Mouse (Mus musculus): ENCODE measurements at regions not wholly inside any gene's neighbourhood (a gene's known extent, or its start where the extent isn't known, plus 50 kb on each side); places are given as distances from the start of the nearest gene placed in this dataset.
"Not testable (repeated sequence)": the region's sequence is repeated elsewhere in the genome, so short reads cannot be mapped to it uniquely, and the experiment has no call there.

DNA sequence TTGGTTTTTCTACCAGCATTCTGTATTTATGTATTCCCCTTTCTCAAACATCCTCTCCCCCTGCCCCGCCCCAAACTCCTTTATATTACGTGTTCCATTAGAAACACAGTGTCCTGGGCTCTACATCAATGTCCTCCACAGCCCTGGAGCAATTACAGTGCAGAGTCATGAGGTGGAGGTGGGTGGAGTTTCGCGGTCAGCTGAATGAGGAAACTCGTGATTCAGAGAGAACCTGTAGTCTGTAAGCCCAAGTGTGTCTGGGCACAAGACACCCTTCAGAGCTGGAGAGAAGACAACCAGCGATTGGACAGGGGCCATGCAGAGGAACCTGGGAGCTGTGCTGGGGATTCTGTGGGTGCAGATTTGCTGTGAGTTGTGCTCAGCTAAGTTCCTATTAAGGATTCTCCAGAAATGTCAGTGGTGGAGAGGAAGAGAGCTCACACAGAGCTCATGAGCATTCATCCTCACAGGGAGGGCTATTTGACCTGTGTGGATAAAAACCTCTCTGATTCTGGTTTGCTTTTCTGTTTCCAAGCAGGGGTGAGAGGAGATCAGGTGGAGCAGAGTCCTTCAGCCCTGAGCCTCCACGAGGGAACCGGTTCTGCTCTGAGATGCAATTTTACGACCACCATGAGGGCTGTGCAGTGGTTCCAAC, 570.4 kb downstream of the Dad1 start:
- DNase-seq: not testable (repeated sequence)

DNA sequence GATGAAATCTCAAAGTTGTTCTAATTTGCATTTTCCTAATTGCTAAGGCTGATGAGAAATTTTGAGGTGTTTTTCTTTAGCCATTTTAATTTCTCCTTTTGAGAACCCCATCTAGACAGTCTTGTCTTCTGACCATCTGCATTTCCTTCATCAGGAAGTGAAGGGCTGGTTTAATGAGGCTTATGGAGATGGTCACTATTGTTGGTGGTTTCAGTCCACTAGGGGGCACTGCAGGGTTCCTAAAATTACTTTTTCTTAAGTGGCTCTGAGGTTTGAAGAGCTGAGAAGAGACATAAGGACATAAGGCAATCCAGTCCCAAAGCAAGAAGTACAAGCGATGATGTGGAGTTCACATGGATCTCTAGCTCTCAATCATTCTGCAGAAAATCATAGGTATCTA, 571.2 kb downstream of the Dad1 start:
- not testable (repeated sequence) for DNase-seq

DNA sequence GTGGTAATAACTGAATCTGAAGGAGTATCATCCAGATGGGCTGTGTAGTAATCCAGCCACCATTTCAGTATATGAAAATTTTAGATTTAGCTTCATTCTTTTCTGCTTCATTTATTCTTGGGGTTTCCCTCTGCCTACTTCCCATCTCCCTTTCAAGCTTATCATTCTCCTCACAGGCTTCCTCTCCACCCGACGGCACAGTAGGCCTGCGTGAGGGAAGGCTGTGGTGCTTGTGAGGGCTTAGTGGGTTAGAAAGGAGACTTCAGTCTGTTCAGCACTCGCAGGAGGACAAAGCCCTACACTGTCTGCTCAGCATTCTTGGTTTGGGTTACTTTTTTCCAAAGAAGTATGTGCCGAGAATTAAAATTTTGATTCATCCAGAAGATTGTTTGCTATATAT, 572.6 kb downstream of the Dad1 start:
- not testable (repeated sequence) for DNase-seq

DNA sequence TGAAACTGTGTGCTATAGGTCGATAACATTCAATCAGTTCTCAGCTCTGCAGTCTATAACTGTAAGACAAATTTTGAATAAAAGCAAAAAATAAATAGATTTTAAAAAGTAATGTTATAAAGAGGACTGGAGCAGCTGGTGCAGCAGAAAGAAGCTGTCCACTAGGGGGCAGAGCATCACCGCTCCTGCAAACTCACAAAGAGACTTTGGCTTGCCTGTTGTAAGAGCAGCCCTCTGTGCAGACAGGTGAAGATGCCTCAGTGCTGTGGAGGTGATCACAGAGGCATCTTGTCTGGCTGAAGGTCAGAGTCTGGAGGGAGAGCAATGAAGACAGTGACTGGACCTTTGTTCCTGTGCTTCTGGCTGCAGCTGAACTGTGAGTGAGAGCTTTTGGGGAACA, 588.2 kb downstream of the Dad1 start:
- DNase-seq: not testable (repeated sequence)

DNA sequence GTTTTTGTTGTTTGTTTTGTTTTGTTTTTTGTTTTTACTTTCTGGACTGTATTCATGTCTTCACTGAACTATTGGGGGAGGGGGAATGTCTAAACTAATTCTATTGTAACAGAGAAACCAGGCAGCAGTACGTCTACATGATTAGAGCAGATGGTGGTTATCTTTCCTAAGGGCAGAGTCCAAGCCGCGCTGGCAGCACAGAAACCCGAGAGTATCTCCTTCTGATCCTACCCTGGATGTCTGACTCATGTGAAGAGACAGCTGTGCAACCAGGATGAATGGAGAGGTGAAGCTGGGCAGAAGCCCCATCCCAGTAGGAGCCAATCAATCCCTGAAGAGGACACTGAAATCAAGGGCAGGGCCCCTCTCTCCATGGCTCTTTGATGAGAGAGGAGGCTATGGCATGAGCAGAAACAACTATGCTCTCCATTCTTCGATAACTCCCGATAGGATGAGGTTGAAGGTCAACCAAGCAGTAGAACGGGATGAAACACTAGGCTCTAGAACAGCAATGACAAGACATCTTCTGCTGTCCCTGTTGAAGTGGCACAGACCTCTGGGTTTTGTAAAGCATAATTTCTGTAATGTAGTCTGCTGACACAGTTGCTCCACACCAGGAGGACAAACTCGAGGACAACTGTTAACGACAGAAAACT, 591.1 kb downstream of the Dad1 start:
- not testable (repeated sequence) for DNase-seq

DNA sequence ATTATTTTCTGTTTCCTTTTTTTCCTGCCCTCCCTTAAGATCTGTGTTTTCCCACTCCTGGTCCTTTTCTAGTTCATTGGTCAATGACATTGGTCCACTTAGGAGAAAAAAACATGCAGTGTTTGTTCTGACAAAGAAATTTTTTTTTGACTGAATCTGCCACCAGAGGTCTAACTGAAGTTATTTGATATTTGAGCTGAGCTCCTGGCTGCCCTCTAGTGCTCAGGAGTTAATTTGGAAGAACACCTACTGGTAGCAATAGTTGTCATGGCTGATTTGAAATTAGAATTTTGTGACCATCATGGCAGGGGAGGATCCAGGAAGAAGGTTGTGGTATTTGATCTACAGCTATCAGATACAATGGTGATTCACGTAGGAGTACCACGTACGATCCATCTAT, 599.2 kb downstream of the Dad1 start:
- DNase-seq: not testable (repeated sequence)

DNA sequence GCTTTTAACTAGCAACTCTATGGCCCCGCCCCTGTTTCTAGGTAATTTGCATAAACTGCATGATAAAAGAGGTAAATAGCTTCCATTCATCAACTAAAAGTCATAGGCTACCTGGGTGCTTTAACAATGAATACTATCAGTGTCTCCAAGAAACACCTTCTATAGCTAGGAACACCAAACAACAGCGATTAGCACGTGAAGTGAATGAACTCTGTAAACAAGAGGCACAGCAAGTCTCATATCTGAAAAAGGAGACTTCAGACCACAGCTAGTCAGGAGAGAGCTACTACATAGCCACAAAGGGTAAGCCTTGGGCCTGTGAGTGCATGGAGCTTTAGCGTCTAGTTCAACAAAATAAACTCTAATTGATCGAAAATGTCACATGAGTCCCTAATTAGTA, 602.8 kb downstream of the Dad1 start:
- DNase-seq: not testable (repeated sequence)

DNA sequence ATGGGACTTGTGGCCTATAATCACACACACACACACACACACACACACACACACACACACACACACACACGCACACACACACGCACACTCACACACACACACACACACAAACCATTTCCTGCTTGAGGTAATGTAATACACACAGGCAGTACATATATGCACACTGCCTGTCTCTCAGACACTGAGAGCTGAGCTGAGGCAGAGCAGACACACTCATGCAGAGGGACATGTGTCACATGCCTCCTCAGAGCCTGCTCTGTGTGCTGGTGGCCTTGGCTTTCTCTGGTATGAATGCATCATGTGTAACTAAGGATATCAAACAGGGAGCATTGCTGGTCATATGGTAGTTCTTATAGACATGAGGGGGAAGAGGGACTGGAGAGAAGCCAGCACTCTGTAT, 604.7 kb downstream of the Dad1 start:
- not testable (repeated sequence) for DNase-seq

DNA sequence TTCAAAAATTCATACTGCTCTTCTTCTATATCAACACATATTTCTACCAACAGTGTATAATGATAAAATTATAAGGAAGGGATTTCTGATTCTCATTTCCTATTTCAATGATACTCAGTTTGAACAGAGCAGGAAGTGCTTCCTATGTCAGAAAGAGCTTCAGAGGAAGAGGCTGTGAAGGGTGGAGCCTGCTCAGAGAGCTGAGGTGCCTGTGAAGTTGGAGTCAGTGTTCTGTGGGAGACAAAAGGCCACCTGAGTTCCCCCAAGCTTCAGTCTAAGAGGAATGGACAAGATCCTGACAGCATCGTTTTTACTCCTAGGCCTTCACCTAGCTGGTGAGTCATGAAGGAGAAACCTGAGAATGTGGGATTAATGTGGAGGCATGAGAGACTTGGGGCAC, 613.5 kb downstream of the Dad1 start:
- not testable (repeated sequence) for DNase-seq

DNA sequence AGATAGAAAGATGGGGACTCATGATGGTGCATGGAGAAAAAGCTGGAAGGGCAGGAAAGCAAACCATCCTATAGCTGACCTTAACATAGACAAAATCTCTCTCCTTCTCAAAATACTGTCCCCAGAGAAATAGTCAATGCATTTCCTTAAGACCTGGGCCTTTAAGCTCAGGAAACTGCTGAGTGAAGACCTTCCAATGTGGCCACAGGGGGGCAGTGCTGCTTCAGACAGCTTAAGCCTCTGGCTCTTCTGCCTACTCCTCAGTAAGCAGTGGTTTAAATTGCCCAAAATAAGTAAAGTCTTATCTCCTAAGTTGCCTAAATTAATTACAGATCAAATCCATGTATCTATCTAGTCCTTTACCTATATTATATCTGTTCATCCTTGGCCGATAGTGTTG, 616.2 kb downstream of the Dad1 start:
- not testable (repeated sequence) for DNase-seq

DNA sequence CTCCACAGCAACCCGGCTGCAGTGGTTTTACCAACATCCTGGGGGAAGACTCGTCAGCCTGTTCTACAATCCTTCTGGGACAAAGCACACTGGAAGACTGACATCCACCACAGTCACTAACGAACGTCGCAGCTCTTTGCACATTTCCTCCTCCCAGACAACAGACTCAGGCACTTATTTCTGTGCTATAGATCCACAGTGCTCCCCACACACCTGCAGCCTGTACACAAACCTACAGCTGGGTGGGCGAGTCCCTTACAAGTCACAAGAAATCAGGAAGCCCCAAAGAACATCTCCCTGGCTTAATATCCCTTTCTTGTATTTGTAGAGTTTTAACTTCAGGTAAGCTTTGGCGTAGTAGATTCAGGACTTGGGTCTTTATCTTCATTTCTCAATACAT, 618.7 kb downstream of the Dad1 start:
- DNase-seq: not testable (repeated sequence)

DNA sequence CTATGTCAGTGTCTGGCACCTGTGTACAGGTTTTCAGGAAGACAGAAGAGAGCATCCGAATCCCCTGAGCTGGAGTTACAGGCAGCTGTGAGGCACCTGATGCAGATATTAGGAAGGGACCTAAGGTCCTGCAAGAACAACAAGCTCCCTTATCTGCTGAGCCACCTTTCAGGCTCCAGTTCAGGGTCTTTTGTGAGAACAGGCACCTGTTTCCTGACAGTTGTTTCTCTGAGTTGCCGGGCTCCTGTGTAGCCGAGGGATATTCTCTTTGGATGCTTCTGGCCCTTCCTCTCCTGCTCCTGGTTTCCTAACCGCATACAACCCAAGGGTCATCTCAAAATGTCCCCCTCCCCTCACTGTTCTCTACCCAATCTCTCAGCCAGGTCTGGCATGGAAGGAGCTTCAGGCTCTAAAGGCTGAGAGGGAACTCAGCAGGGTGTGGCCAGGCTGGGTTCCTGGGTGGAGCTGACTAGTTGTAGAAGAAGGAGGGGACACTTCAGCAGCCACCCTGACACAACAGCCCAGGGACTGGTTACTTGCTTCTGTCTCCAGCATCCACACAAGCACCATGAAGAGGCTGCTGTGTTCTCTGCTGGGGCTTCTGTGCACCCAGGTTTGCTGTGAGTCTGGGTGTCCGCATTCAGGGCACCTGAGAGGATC, 619.5 kb downstream of the Dad1 start:
- DNase-seq: not testable (repeated sequence)

DNA sequence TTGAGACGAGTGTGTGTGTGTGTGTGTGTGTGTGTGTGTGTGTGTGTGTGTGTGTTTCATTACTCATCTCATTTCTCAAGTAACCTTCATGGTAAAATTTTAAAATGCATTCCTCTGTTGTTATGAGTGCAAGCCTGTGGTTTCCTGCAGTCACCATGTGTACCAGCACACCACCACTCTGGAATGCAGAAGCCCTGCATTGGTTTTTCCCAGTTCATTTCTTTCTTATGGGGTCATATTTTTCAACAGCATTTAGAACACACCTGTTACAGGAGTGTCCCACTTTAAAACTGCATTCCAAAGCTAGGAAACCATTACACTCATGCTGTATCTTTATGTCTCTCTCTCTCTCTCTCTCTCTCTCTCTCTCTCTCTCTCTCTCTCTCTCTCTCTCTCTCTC, 620.2 kb downstream of the Dad1 start:
- DNase-seq: not testable (repeated sequence)

DNA sequence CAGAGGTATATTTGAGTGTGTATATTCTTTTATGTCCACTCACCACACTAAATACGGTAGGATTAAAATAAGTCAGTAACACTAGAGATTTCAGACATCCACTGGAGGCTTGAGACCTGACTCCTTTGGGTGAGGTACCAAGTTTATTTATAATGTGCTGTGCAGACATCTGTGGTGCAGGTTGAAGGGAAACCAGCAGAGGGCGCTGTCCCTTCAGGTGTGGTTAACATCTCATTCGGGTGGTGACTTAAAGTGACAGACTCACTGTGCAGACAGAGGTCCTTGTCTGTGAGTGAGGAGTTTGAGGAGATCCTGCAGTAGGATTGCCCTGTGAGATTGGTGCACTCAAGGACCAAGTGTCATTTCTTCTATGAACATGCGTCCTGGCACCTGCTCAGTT, 632.5 kb downstream of the Dad1 start:
- not testable (repeated sequence) for DNase-seq

DNA sequence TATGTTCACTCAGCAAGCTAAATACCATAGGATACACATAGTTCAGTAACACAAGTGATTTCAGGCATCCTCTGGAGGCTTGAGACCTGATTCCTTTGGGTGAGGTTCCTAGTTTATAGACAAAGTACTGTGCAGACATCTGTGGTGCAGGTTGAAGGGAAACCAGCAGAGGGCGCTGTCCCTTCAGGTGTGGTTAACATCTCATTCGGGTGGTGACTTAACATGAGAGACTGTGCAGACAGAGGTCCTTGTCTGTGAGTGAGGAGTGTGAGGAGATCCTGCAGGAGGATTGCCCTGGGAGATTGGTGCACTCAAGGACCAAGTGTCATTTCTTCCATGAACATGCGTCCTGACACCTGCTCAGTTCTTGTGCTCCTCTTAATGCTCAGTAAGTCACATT, 637.8 kb downstream of the Dad1 start:
- DNase-seq: not testable (repeated sequence)

DNA sequence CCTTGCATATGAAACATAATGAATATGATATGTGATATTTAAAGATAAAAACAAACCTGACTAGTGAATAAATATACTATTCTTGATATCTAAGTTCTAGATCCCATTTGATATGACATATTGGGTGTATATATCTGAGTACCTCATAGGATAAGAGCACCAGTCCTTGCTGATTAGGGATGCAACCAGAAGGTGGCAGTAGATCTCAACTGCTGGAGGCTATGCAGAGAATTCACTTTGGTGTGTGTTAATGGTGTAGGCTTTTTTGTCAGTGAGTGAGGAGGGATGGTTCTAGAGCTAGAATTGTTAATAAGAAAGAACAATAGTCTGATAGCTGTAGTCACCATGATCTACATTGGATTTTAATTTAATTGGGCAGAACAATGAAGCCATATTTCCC, 639.6 kb downstream of the Dad1 start:
- DNase-seq: peak; percentile 2

DNA sequence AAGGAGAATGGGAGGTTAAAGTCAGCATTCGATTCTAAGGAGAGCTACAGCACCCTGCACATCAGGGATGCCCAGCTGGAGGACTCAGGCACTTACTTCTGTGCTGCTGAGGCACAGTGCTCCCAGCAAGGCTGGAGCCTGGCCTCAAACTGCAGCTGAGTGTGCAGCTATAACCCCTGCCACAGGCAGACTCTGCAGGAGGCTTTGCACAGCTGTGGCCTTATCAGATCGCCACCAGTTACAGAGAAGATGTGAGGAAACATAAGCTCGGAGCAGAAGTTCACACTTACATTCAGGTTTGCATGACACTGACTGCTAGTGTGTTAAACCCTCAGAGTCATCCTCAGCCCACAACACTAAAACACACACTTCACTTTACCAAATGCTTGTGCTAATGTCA, 654.6 kb downstream of the Dad1 start:
- DNase-seq: not testable (repeated sequence)

DNA sequence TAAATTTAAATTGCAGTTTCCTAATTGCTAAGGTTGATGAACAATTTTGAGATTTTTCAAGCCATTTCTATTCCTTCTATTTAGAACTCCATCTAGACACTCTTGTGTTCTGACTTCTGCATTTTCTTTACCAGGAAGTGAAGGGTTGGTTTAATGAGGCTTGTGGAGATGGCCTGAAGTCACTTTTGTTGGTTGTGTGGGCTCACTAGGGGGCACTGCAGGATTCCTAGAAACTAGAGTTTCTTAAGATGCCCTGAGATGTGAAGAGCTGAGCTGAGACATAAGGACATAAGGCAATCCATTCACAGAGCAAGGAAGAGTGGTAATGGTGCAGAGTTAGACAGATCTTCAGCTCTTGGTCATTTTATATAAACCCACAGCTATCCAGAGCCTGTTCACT, 656.6 kb downstream of the Dad1 start:
- not testable (repeated sequence) for DNase-seq

DNA sequence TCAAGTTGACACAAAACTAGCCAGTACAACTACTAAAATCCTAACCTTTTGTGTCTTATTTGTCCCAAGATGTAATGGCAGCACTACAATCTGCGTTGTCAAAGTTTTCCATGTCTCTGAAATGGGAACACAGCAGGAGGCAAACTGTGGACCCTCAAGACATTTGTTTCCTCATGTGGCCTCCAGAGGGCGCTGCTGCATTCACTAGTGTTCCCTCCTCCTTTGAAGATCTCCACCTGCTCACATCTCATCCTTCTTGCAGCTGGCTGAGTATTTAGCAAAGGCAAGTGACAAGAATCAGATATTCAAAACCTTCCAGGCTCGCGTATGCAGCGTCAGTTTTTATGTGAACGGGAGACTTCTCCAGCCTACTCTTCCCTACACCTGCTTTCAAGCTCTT, 663.3 kb downstream of the Dad1 start:
- not testable (repeated sequence) for DNase-seq

DNA sequence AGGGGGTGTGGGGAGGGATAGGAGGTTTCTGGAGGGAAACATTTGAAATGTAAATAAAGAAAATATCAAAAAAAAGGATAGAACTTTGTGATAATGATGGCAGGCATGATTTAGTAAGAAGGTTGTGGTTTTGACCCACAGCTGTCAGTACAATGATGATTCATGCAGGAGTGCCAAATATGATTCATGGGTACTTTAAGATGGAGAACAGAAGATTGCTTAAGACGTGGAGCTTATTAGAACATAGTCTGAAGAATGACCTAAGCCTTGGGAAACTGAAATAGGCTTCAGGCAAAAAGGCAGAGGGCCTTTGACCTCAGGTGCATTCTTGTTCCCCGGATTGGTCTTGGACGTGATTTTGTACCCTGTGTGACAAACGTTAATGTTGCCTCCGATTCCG, 671.4 kb downstream of the Dad1 start:
- DNase-seq: not testable (repeated sequence)

DNA sequence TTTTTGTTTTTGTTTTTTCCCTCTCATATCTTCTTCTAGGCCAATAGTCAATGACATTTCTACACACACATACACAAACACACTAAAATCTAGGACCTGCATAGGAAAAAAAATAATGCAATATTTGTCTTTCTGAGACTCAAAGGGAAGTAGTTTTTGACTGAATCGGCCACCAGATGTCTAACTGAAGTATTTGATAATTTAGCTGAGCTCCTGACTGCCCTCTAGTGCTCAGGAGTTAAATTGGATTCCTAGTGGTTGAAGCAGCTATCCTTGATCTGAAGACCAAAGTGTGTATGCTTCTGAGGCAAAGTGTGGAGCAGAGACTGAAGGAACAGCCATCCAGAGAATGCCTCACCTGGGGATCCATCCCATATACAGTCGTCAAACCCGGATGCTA, 672.2 kb downstream of the Dad1 start:
- peak; percentile 2 for DNase-seq

DNA sequence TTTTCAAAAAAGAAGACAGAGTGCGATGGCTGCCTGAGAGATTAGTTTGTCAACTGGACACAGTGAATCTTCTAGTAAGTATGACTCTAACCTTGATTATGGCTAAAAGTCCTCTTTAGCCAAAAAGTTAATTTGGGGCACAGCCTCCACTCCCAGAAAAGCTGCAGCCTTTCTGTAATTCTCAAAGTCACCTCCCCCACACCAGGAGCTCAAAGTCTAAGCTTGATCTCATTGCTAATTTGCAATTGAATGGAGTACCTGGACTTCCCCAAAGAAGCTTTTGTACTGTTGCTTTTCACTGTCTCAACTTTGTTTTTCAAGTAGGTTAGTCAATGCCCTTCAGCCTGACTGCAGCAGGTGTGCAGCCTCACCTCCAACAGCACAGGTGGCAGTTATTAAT, 677.0 kb downstream of the Dad1 start:
- DNase-seq: not testable (repeated sequence)

DNA sequence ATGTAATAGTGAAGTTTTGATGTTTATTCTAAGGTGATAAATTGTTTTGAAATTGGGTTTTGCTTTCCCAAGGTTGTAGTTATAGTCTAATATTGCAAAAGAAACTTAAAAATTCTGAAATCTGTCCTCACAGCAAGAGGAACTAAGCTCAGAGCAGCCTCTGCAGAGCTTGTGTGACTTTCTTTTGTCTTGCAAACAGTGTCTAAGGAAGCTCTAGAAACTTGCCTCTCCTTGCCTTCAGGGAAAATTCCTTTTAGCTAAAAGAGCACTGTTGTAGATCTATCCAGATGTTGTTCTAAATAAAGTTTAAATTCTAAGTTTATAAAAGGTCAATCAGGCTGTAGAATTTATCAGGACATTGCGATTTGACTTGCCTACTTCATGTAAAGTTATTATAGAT, 681.2 kb downstream of the Dad1 start:
- not testable (repeated sequence) for DNase-seq

DNA sequence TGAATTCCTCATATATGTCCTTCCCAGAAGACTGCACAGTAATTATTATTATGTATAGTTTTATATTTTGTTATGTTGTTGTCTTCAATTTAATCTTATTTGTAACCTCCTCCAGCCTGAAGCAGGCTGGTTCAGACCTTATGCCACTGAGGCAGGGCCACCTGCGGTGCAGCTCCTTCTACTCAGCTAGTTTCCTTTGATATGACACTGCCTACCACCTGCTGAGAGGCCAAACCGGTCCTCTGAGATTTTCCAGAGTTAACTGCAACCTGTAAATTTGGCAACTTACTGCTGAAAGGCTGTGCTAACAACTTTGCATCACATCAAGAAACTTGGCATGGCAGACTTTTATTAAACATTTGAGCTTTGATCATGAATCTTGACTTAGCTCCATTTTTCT, 691.3 kb downstream of the Dad1 start:
- no peak for DNase-seq

All from lung, postnatal 36 days (tissue).